Mouse (Mus musculus) right cerebral cortex, postnatal 14 days (tissue): Measurements from ENCODE around the gene Serpinb3a.
"Not testable (repeated sequence)": the region's sequence is repeated elsewhere in the genome, so short reads cannot be mapped to it uniquely, and the experiment has no call there.

ENCODE experiments used
- DNase-seq: peaks from one replicate; pipeline ENCODE4 v3.0.0; 2022

The Serpinb3a gene

GRCm38 (mm10) chr1:107052203-107052602 lies at the start of gene Serpinb3a:
Gene Serpinb3a (minus strand): TSS chr1:107052303.
- no peak for DNase-seq

DNA sequence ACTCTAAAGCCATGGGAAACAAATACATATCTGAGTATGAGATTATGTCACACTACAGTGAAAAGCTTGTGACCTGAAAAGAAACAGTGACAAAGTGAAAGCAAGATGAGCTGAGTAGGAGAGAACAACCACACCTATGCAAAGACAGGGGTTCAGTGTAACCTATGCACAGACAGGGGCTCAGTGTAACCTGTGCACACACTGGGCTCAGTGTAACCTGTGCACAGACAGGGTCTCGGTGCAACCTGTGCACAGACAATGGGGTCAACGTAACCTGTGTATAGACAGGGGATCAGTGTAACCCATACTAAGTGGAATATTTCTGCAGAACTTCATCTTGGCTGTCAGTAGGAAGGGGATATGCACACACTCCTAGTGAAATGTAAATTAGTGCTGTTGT lies 46.3 kb upstream of the Serpinb3a start:
- DNase-seq: no peak

DNA sequence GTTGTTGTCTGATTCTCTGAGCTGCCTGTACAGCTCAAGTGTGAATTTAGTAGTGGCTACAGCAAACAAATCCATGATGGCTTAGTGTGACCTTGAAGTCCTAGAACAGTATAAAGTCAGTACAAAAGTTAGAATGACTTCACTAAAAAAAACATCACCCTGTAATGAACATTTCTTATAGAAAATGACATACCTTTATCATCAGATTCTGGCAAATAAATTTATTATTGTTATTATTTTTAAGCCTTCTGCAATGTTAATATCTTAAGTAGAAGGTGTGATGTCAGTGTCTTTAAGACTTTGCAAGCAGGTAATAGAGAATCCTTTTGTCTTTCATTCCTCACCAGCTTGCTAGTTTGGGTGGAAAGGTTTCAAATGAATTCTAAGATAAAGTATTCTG lies 31.3 kb upstream of the Serpinb3a start, which contains the start of gene Serpinb3d:
Serpinb3d (minus strand) TSS at position 101 of the 400 bp plus-strand sequence.
- no peak for DNase-seq

DNA sequence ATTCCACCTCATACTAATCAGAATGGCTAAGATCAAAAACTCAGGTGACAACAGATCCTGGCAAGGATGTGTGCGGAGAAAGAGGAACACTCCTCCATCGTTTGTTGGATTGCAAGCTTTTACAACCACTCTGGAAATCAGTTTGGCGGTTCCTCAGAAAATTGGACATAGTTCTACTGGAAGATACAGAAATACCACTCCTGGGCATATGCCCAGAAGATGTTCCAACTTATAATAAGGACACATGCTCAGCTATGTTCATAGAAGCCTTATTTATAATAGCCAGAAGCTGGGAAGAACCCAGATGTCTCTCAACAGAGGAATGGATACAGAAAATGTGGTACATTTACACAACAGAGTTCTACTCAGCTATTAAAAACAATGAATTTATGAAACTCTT lies 17.9 kb downstream of the Serpinb3a start:
- not testable (repeated sequence) for DNase-seq

GRCm38 (mm10) chr1:107025886-107026285 lies 26.2 kb downstream of the Serpinb3a start:
- no peak for DNase-seq

- DNase-seq: no peak
Measured at GRCm38 (mm10) chr1:107015210-107015609, 36.9 kb downstream of the Serpinb3a start.

DNA sequence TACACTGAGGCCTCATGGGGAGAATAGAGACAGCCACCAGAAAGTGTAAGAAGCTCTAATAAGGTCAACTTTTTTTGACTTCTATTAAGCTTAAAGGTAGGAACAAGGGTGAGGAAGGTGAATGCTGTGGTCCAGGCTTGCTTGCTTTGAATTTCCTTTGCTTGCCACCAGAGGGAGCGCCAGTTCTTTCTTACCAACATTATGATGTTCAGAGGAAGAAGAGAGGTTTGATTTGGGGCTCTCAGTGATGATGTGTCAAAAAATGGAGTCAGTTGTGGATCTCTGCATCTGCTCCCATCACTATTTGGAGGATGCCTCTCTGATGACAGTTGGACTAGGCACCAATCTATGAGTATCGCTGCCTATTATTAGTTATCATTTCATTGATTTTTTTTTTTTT lies 37.6 kb downstream of the Serpinb3a start:
- DNase-seq: peak; percentile 37

DNA sequence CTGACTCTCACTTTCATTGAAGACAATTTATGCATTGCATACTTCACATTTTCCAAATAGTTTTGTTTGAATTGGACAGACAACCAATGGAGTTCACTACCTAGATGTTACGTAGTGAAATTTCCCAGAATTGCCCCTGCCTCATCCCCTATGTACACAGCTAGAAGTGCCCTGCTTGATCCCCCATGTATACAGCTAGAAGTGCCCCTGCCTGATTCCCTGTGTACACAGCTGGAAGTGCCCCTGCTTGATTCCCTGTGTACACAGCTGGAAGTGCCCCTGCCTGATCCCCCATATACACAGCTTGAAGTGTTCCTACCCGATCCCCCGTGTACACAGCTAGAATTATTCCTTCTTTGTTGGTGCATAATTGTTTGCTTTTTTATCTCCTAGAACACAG lies 45.8 kb downstream of the Serpinb3a start:
- DNase-seq: no peak

DNA sequence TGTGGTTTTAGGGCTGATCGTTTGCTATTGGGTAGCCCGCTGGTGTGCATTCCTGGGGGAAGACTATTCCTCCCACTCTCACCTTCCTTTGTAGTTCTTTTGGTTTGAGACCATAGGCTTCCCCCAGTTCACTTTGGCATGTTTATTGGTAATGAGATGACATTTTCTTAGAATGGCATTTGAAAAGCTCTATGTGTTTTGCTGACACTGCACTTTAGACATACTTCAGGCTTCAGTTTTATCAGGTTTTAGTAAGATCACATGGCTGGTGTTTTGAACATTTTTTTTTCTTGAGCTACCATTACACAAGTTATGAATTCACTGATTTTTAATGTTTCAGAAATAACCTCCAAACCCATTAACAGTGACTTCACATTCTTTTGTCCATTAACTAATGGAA lies 50.3 kb downstream of the Serpinb3a start:
- no peak for DNase-seq

DNA sequence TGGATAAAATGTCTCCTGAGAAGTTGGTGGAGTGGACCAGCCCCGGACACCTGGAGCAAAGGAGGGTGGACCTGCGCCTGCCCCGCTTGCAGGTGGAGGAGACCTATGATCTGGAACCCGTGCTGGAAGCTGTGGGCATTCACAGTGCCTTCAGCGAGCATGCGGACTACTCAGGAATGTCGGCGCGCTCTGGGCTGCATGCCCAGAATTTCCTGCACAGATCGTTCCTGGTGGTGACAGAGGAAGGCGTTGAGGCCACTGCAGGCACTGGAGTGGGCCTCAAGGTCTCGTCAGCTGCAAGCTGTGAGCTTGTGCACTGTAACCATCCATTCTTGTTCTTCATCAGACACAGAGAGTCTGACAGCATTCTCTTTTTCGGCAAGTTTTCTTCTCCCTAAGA lies 51.7 kb downstream of the Serpinb3a start:
- DNase-seq: no peak
